Mouse (Mus musculus) frontal cortex, adult (tissue): ENCODE measurements around the gene Elf1.
"Not testable (repeated sequence)": the region's sequence is repeated elsewhere in the genome, so short reads cannot be mapped to it uniquely, and the experiment has no call there.

ENCODE experiments used
- ATAC-seq: cut with Nextera tagmentation; 2 replicates; pipeline ENCODE4 v1.9.2; 2017; ENCODE audit warnings: mild to moderate bottlenecking, moderate library complexity, mixed read lengths; ENCODE audit not compliant: low TSS enrichment

The Elf1 gene

DNA sequence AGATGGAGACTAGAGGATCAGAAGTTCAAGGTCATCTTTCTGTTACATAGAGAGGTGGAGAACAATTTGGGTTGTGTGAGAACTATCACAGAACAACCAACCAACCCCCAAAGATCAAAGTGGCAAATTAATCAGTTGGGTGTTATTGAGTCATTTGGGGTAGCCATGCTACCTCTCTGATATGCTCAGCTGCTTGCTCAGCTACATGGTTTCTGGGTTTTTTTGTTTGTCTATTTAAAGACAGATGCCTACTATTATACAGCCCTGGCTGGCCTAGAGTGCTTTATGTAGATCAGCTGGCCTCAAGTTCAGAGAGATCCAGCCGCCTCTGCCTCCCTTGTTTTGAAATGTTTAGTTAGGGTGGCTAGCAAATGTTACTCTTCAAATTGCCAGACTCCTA, 40.1 kb downstream of the Elf1 start:
- ATAC-seq, result no peak

DNA sequence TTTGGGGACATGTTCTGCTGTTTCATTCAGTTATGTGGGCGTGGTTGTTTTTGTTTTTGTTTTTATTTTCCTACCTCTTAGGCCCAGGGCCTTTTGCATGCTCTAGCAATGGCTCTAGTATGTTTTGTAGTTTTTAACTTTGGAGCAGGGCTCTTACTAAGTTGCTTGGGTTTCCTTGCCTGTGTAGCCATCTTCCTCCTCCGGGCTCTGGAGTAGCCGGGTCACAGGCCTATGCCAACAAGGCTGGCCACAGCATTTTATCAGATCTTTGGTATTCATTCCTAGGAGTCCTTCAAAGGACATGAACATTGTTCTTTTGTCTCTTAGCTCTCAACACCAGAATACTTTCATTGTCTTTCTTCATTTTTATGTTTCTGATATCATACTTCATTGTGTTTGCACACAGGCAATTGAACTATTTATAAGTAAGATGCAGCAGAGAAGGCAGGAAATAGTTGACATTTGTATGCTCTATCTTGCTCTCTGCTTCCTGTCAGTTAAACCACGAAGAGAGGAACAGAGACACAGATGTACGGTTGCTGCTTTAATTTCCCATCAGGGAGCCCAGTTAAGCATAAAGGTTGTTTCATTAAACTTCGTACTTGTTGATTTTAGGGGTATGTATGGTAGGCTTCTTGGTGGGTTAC, 40.6 kb downstream of the Elf1 start:
- ATAC-seq, result no peak

GRCm38 (mm10) chr14:79522387-79522786, 41.4 kb downstream of the Elf1 start:
- no peak for ATAC-seq

DNA sequence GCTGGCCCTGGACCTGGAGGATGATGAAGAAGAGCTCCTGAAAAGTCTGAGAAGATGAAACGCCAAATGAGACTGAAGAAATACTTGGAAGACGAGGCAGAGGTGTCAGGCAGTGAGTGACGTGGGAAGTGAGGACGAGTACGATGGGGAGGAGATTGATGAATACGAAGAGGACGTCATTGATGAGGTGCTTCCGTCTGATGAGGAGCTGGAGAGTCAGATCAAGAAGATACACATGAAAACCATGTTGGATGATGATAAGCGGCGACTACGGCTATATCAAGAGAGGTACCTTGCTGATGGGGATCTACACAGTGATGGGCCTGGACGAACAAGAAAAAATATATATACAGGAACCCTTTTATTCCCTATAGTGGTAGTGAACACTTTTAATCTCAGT, 45.1 kb downstream of the Elf1 start:
- not testable (repeated sequence) for ATAC-seq

DNA sequence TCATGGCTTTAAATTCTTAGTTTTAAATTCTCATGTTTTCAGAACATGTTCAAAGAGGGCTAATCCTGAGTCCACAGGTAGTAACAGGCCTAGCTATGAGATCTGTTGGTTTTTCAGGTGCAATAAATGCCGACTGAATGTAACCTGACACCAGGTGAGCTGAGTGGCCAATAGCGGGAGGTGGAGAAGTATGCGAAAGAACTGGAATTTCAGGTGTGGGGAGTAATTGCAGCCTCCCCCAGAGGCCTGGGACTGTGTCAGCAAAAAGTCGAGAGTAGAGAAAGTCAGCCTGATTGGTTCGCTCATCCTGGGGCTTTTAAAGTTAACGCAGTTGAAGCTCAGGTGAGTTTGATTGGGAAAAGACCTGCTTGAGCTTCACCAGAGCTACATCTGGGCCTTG, 46.7 kb downstream of the Elf1 start:
- ATAC-seq, result no peak

GRCm38 (mm10) chr14:79529581-79530554, 48.9 kb downstream of the Elf1 start:
- ATAC-seq, result no peak

DNA sequence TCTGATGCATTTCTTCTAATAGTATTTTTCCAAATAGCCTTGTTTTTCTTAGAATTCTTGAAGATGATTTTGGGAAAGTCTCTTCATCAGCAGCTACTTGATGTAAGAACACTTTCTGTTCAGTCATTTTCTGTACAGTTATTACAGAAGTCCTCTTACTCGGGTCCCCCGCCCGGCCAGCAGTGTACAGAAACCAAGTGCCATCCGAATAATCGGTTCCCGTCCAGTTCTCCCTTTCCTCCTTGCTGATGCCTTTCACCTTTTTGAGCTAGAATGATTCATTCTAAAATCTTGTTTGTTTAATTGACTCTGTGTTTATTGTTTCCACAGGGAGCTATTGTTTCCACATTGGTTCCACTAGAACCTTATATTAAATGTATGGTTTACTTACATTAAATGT, 49.8 kb downstream of the Elf1 start:
- no peak for ATAC-seq

GRCm38 (mm10) chr14:79532036-79532776, 51.2 kb downstream of the Elf1 start:
- ATAC-seq, result no peak

DNA sequence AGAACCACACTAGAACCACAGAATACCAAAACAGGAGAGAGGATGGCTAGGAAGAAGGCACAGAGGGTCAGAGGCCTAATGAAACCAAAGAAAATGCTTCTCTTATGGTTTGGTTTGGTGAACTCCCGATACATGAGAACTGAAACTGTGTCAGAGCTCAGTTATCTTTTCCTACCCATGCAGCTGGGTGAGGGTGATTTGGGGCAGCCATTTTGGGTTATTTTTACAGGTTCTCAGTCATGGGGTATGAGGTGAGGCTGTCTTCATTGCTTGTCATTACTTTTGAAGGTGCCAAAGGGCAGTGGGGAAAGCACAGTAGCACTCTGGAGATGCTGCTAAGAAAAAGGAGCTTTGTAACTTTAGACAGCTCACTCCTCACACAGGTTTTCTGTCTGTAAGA, 52.4 kb downstream of the Elf1 start:
- ATAC-seq, result no peak

DNA sequence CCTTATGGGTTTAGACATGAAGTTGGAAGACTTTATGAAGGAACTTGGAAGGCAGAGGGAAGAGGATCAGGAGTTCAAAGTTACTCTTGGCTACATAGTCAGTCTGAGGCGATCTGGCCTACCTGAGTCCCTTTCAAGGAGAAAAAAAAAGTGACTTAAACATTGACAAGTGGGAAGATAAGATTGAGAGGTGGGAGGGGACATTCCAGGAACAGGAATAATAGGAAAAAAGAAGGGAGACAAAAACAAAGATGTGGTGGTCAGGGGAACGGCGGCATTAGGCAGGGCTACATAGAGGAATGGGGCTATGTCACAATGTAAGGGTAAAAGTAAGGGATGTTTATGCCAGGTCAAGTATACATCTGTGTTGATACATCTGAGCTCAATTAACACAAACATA, 53.2 kb downstream of the Elf1 start:
- no peak for ATAC-seq

- ATAC-seq, result not testable (repeated sequence)
These were observed 53.7 kb downstream of the Elf1 start for GRCm38 (mm10) chr14:79534656-79535055.

- ATAC-seq, result no peak
These were observed 54.3 kb downstream of the Elf1 start for GRCm38 (mm10) chr14:79535318-79535717.

- ATAC-seq, result no peak
These were observed 55.0 kb downstream of the Elf1 start for GRCm38 (mm10) chr14:79536011-79536410.

DNA sequence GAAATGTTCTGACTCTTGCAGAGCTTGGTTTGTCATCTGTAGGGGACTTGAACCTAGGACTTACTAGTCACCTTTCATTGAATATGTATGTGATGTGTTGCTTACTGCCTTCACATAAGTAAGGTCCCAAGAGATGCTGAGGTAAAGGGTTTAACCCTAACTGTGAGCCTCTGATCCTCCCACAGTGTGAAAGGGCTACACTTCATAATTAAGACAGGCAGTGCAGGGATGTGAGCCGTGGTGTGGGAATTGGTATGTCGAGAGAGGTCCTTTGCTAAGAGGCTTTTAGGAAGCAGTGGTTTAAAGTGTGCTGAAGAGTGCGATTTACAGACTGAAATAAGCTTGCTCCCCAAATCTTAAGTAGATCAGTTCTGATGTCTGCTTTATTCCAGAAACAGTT, 55.8 kb downstream of the Elf1 start:
- ATAC-seq, result no peak

- no peak for ATAC-seq
These were observed 56.5 kb downstream of the Elf1 start for GRCm38 (mm10) chr14:79537463-79537862.

GRCm38 (mm10) chr14:79537921-79538320, 56.9 kb downstream of the Elf1 start:
- ATAC-seq, result no peak

GRCm38 (mm10) chr14:79541606-79542005, 60.6 kb downstream of the Elf1 start:
- ATAC-seq, result no peak

GRCm38 (mm10) chr14:79549343-79549742, 68.3 kb downstream of the Elf1 start:
- peak; percentile 50; the same call in 1 of the 2 replicates for ATAC-seq

- ATAC-seq, result no peak
These were observed 70.9 kb downstream of the Elf1 start for GRCm38 (mm10) chr14:79551929-79552328.

GRCm38 (mm10) chr14:79552854-79553253, 71.9 kb downstream of the Elf1 start:
- no peak for ATAC-seq

DNA sequence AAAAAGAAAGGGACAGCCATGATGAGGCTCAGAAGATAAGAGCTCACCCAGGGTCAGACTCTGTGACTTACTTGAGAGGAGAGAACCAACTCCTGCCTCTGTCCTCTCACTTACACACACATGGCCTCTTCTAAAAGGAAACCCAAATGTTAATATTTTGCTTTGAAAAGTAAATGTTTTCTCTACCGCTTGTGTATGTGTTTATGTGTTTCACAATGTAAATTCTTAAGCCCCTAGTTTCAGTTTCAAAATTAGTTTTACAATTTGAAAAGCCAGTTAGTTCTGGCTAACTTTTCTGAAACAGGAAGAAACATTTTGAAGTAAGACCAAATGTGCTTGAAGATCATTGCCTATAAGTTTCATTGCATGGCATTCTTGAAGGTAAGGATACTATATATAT, 76.8 kb downstream of the Elf1 start:
- ATAC-seq, result no peak

GRCm38 (mm10) chr14:79562745-79563144, 81.8 kb downstream of the Elf1 start:
- peak; percentile 69 for ATAC-seq
